Mouse (Mus musculus): ENCODE results near the gene Ccdc78.

- TF ChIP-seq HCFC1 (IDR thresholded peaks at IDR 0.05; ENCODE audit: borderline replicate concordance, insufficient read depth, low read length) (no peak), ZNF384 (IDR thresholded peaks at IDR 0.05; ENCODE audit: low read depth, low read length) (no peak), MAFK (IDR thresholded peaks at IDR 0.05; ENCODE audit: insufficient read depth, low read depth, low read length) (no peak), ZC3H11A (IDR thresholded peaks at IDR 0.05; ENCODE audit: borderline replicate concordance, low read depth, low read length) (no peak)
Measured at GRCm38 (mm10) chr17:25777948-25778347, 8.4 kb upstream of the Ccdc78 start.

Measured in ES-E14 (cell line).